Mouse (Mus musculus): Measurements from ENCODE around the gene Hmg20a. TPM values are rescaled to one million over a fixed set of nuclear protein-coding genes. Genes with fewer than 3 reads are reported as not detected.

The Hmg20a gene
- polyA plus RNA-seq, 1 experiment from 2014 or later: 60.9 TPM

DNA sequence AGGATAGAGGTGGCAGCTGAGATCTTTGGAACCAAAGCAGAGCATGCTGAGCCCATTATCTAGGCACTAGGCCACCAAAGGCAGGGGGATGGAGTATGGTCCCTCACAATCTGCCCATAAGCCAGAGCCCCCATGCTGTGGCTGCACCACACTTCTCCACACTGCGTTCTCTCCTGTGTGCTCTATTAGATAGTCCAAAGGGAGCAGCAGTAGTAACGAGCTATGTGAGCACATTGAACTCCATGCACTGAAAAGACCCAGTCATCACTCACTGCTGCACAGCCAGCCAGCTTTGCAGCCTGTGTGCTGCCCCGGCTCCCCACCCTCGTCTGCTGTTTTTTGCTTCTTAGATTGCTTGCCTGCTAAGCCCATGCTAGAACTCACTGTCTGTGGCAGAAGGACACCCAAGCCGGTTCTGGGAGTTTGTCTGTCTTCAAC, 77.4 kb downstream of the Hmg20a start:
- Histone ChIP-seq H3K9me3 (ENCODE audit: control insufficient read depth, low read depth, low read length) (no peaks in the 10 kb centered on the region), H3K27ac (ENCODE audit: low read length) (no peak overlapping the region; the same call in 1 of the 2 replicates), H3K4me2 (replicated peaks; ENCODE audit: low read depth, low read length) (no peak overlapping the region), H3K4me3 (ENCODE audit: low read depth, low read length) (no peak overlapping the region), H3K4me1 (ENCODE audit: control insufficient read depth, insufficient read depth, low read length) (peaks cover 25% of the 10 kb centered on the region; the same call in 1 of the 2 replicates), H3K27me3 (ENCODE audit: control insufficient read depth, insufficient read depth, low read length) (no peaks in the 10 kb centered on the region), H3K9ac (replicated peaks; ENCODE audit: low read depth, low read length) (no peak overlapping the region), H3K36me3 (ENCODE audit: control insufficient read depth, insufficient read depth, low read length) (peaks cover 3% of the 10 kb centered on the region; the same call in 1 of the 2 replicates)
- ATAC-seq (ENCODE audit: insufficient number of reproducible peaks, insufficient read depth, low FRiP score, low read depth): no peak
- WGBS: 66% methylated on average over 5 of the region's 5 CpGs

DNA sequence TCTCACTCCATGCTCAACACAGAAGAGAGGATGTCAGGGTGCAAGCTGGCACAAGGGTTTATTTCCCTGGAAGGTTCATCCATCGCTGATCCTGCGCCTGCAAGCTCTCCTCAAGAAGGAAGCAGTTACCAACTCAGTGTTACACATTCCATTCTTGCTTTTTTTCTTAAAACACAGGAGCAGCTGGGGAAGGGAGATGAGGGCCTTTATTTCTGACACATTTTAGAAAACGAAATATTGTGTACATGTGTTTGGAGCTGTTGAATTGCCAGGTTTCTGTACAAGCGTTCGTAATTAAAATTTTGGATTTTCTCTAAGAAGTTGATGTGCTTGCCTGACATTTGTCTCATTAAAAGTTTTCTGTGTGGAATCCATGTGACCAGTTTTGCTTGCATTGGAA, 78.2 kb downstream of the Hmg20a start:
- no peak overlapping the region for H3K27ac ChIP-seq (ENCODE audit: low read length)
- H3K9ac ChIP-seq (replicated peaks; ENCODE audit: low read depth, low read length): no peak overlapping the region
- H3K4me1 ChIP-seq (ENCODE audit: control insufficient read depth, insufficient read depth, low read length): peaks cover 30% of the 10 kb centered on the region
- WGBS: 74% methylated on average over 5 of the region's 5 CpGs
- peaks cover 3% of the 10 kb centered on the region; the same call in 1 of the 2 replicates for H3K36me3 ChIP-seq (ENCODE audit: control insufficient read depth, insufficient read depth, low read length)
- no peaks in the 10 kb centered on the region for H3K9me3 ChIP-seq (ENCODE audit: control insufficient read depth, low read depth, low read length)
- ATAC-seq (ENCODE audit: insufficient number of reproducible peaks, insufficient read depth, low FRiP score, low read depth): no peak
- H3K4me3 ChIP-seq (ENCODE audit: low read depth, low read length): no peak overlapping the region
- no peaks in the 10 kb centered on the region for H3K27me3 ChIP-seq (ENCODE audit: control insufficient read depth, insufficient read depth, low read length)
- H3K4me2 ChIP-seq (replicated peaks; ENCODE audit: low read depth, low read length): no peak overlapping the region

DNA sequence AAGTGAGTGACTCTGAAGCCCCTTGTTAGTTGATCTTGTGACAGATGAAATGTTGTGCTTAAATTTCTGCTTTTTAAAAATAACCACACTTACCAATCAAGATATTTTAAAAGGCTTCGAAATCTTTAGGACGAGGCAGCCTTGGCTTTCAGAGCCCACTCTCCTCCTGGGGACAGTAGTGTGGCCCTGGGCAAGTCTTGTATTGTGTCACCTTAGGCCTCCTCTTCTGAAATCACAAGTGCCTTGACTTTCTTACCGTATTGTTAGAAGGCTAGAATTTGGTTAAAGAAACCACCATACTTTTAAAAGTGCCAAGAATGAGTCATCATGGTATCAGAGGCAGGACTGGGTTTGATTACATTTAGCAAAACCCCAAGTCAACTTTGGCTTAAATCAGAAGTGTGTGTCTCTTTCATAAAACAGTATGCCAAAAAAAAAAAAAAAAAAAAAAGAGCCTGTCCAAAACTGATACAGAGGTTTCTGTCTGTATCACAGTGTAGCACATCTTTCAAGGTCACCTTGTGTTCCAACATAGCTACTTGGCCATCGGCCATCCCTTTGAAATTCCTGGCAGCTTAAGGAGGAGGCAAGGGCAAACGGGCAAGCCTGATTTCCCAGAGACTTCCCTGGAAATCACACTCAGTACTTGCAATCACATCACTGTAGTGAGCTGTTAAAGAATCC, 78.9 kb downstream of the Hmg20a start:
- Histone ChIP-seq H3K27me3 (ENCODE audit: control insufficient read depth, insufficient read depth, low read length) (no peaks in the 10 kb centered on the region), H3K9ac (replicated peaks; ENCODE audit: low read depth, low read length) (no peak overlapping the region), H3K9me3 (ENCODE audit: control insufficient read depth, low read depth, low read length) (no peaks in the 10 kb centered on the region), H3K36me3 (ENCODE audit: control insufficient read depth, insufficient read depth, low read length) (0 out of 2 replicates have a peak, but pooled peaks cover 3% of the 10 kb centered on the region), H3K4me1 (ENCODE audit: control insufficient read depth, insufficient read depth, low read length) (peaks cover 32% of the 10 kb centered on the region), H3K27ac (ENCODE audit: low read length) (no peak overlapping the region), H3K4me3 (ENCODE audit: low read depth, low read length) (no peak overlapping the region), H3K4me2 (replicated peaks; ENCODE audit: low read depth, low read length) (no peak overlapping the region)
- WGBS: 66% methylated on average over 5 of the region's 5 CpGs
- no peak for ATAC-seq (ENCODE audit: insufficient number of reproducible peaks, insufficient read depth, low FRiP score, low read depth)

DNA sequence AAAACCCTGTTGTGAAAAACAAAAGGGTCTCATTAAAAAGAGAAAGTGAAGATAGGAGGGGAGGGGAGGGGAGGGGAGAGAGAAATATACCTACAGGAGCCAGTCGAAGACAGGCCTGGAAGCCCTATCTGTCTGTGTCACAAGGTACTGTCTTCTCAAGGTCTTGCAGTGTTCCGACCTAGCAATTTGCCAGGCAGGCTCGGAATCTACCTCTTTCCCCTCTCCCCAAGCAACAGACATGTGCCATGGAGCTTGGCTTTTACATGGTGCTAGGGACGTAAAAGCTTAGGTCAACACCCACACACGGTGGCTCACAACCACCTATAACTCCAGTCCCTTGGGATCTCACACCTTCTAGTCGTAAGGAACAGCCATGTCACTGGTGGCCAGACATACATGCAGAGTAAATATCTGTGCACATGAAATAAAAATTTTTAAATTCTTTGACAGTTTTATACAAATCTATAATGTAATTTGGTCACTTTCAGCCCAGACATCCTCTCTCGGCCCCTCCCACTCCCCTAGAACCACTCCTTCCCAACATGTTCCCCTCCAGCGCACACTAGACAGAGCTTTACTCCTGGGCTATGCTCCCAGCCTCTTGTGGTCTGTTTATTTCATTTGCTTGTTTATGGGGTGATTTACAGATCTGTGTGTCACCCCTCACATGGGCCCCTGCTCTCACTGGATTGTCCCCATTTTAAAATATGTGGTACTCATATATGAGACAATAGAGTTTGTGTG, 81.1 kb downstream of the Hmg20a start:
- ATAC-seq (ENCODE audit: insufficient number of reproducible peaks, insufficient read depth, low FRiP score, low read depth): no peak
- H3K4me1 ChIP-seq (ENCODE audit: control insufficient read depth, insufficient read depth, low read length): peaks cover 48% of the 10 kb centered on the region
- H3K9me3 ChIP-seq (ENCODE audit: control insufficient read depth, low read depth, low read length): no peaks in the 10 kb centered on the region
- 0 out of 2 replicates have a peak, but pooled peaks cover 3% of the 10 kb centered on the region for H3K36me3 ChIP-seq (ENCODE audit: control insufficient read depth, insufficient read depth, low read length)
- H3K4me2 ChIP-seq (replicated peaks; ENCODE audit: low read depth, low read length): no peak overlapping the region
- no peaks in the 10 kb centered on the region for H3K27me3 ChIP-seq (ENCODE audit: control insufficient read depth, insufficient read depth, low read length)
- WGBS: 87% methylated on average over 8 of the region's 8 CpGs
- H3K4me3 ChIP-seq (ENCODE audit: low read depth, low read length): no peak overlapping the region
- no peak overlapping the region for H3K27ac ChIP-seq (ENCODE audit: low read length)
- H3K9ac ChIP-seq (replicated peaks; ENCODE audit: low read depth, low read length): no peak overlapping the region

DNA sequence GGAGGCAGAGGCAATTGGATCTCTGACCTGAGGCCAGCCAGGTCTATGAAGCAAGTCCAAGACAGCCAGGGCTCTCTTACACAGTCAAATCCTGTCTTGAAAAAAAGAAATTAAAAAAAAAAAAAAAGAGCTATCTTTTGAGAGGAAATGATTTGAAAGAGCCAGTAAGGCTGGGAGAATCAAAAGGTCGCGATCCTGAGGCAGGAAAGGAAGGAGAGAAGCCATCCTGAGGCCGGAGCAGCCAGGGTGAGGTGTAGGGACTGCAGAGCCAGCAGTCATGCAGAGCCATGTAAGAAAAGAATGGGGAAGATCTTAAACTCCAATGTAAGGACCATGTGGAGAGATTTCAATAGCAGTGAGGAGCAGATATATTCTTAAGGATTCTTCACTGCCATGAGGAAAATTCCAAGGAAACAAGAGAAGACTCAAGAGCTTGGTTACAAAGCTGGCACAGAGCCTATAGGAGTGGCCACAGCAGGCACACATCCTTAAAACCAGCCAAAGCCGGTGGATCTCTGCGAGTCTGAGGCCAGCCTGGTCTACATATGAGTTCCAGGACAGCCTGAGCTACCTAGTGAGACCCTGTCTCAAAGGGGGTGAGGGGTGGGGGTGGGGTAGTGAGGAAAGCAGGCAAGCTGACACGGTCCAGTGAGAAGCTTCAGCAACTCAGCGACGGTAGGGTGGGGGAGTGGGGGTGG, 82.6 kb downstream of the Hmg20a start:
- no peak overlapping the region; the same call in 1 of the 2 replicates for H3K4me2 ChIP-seq (replicated peaks; ENCODE audit: low read depth, low read length)
- H3K9ac ChIP-seq (replicated peaks; ENCODE audit: low read depth, low read length): no peak overlapping the region
- H3K27ac ChIP-seq (ENCODE audit: low read length): peak overlapping the region; percentile 55
- ATAC-seq (ENCODE audit: insufficient number of reproducible peaks, insufficient read depth, low FRiP score, low read depth): no peak
- no peaks in the 10 kb centered on the region for H3K36me3 ChIP-seq (ENCODE audit: control insufficient read depth, insufficient read depth, low read length)
- 62% methylated on average over 8 of the region's 8 CpGs for WGBS
- no peak overlapping the region for H3K4me3 ChIP-seq (ENCODE audit: low read depth, low read length)
- H3K27me3 ChIP-seq (ENCODE audit: control insufficient read depth, insufficient read depth, low read length): no peaks in the 10 kb centered on the region
- peaks cover 50% of the 10 kb centered on the region for H3K4me1 ChIP-seq (ENCODE audit: control insufficient read depth, insufficient read depth, low read length)
- no peaks in the 10 kb centered on the region for H3K9me3 ChIP-seq (ENCODE audit: control insufficient read depth, low read depth, low read length)

DNA sequence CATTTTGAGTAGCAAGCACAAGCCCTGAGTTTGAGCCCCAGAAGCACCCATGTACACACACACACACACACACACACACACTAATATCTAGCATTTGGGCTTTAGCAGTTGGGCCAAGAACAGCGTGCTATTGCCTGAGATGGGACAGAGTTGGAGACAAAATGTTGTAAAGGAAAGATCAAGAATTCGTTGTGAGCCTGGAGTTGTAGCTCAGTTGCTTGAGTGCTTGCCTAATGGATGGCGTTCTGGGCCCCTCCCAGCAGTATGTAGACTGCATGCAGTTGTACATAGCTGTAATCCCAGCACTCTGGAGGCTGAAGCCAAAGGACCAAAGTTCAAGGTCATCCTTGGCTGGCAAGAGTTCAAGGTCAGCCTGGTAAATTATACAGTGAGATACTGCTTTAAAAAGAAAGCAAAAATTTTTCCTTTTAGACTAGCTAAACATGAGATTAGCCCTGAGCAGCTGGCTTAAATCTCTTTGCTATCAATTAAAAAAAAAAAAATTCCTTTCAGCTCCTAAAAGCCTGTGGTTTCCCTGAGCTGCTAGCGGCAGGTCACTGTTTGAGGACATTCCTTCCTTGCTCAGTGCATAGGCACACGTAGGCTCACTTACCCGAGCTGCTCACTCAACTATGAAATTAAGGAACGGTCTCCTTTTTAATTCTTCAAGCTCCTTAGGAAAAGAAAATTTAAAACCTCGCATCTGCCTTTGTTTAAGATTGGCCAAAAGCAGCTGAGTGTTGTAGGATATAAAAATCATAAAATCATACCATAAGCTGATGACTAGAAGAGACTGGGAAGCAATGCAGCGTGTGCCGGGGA, 83.5 kb downstream of the Hmg20a start:
- 26% methylated on average over 10 of the region's 10 CpGs for WGBS
- ATAC-seq (ENCODE audit: insufficient number of reproducible peaks, insufficient read depth, low FRiP score, low read depth): 0 out of 2 replicates have a peak, but pooled peaks have one; percentile 17
- peaks cover 50% of the 10 kb centered on the region for H3K4me1 ChIP-seq (ENCODE audit: control insufficient read depth, insufficient read depth, low read length)

DNA sequence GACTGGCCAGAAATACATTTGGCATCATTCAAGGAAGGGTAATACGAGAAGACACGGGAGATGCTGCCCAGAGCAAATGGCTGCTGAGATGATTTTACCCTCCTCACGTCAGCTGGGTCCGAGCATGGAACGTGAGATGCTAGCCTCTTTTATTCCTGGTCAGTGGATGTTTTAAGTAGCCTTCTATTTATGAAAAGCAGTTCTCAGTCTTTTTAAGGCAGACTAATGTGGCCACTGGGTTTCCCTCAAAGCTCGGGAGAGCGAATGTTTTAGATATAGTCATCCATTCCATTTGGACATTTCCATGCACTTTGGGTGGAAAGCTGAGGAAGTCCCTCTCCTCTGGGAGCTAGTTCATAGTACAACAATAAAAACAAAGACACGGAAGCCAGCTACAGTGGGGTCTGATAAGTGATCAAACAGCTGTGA, 84.1 kb downstream of the Hmg20a start:
- WGBS: 25% methylated on average over 8 of the region's 8 CpGs
- H3K9me3 ChIP-seq (ENCODE audit: control insufficient read depth, low read depth, low read length): no peaks in the 10 kb centered on the region
- ATAC-seq (ENCODE audit: insufficient number of reproducible peaks, insufficient read depth, low FRiP score, low read depth): no peak
- H3K4me1 ChIP-seq (ENCODE audit: control insufficient read depth, insufficient read depth, low read length): peaks cover 52% of the 10 kb centered on the region
- H3K36me3 ChIP-seq (ENCODE audit: control insufficient read depth, insufficient read depth, low read length): no peaks in the 10 kb centered on the region
- H3K27ac ChIP-seq (ENCODE audit: low read length): peak overlapping the region; percentile 55; the same call in 1 of the 2 replicates
- H3K4me2 ChIP-seq (replicated peaks; ENCODE audit: low read depth, low read length): peak overlapping the region; percentile 19
- no peak overlapping the region for H3K9ac ChIP-seq (replicated peaks; ENCODE audit: low read depth, low read length)
- no peaks in the 10 kb centered on the region for H3K27me3 ChIP-seq (ENCODE audit: control insufficient read depth, insufficient read depth, low read length)
- H3K4me3 ChIP-seq (ENCODE audit: low read depth, low read length): no peak overlapping the region

More for the DNA sequence above, 83.5 kb downstream of the Hmg20a start:
- H3K4me3 ChIP-seq (ENCODE audit: low read depth, low read length): no peak overlapping the region
- H3K9me3 ChIP-seq (ENCODE audit: control insufficient read depth, low read depth, low read length): no peaks in the 10 kb centered on the region
- no peak overlapping the region for H3K9ac ChIP-seq (replicated peaks; ENCODE audit: low read depth, low read length)
- H3K4me2 ChIP-seq (replicated peaks; ENCODE audit: low read depth, low read length): peak overlapping the region; percentile 19
- no peaks in the 10 kb centered on the region for H3K27me3 ChIP-seq (ENCODE audit: control insufficient read depth, insufficient read depth, low read length)
- H3K36me3 ChIP-seq (ENCODE audit: control insufficient read depth, insufficient read depth, low read length): no peaks in the 10 kb centered on the region
- H3K27ac ChIP-seq (ENCODE audit: low read length): peak overlapping the region; percentile 55; the same call in 1 of the 2 replicates
